1 mouse cellular context compared by ENCODE assay signal in the genomic region with DNA sequence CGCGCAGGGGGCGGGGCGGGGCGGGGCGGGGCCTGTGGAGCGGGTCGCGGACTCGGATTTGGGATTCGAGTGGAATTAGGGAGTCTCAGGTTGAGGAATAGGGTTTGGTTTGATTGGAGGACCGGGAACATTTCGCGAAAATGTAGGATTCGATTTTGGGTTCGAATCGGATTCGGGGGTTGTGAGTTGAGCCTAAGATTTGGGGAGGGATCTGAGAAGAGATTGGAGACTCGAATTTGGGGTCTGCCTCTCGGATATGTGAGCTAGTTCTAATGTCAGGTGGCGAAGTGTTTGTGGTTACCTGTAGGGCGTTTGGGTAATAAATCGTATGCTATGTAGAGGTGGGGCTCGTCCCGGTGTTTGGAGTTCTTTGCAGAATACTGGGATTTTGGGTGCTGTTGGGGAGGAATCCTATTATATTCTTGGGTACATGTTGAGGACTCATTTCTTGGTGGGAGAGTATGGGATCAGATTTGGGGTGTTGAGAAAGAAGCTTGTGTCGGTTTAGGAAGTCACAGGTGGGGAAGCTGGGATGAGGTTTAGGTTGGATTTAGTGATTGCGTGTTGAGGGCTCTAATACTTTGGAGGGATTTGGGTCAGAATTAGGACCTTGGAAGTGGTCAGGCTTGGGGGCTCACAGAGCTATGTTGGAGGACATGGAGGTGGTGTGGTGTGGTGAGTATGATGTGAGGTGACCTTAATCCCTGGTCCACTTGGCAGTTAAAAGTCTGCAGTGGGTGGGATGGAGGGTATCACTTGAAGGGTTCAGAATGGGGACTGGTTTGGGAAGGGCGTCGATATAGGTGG.
TF ChIP-seq lines count a peak whose summit lies in the region.

No protein-coding gene starts in this region.

TF ChIP-seq in CH12.LX, 34 proteins besides CTCF, POLR2A, EP300 and RAD21:
- TF ChIP-seq SIN3A (IDR thresholded peaks at IDR 0.05; ENCODE audit: low read length) (peak; percentile 65), TBP (conservative IDR thresholded peaks at IDR 0.05; ENCODE audit: low read depth, low read length) (no peak)
